Mouse (Mus musculus) layer of hippocampus, postnatal 14 days (tissue): ENCODE data around the gene Zzz3. TPM values are rescaled to one million over a fixed set of nuclear protein-coding genes. Genes with fewer than 3 reads are reported as not detected.

Experiments
- DNase-seq, 2 experiments: peaks; one replicate each; pipeline ENCODE4 v3.0.0; 2021 to 2022; ENCODE audit warnings: low spot score in 2 of 2, mixed read lengths in 1 of 2
- total RNA-seq, 2 experiments: library from RNA; stranded (reverse); gene quantifications; 2 replicates each; pipeline ENCODE4 v1.2.3; 2021

Zzz3 gene
- total RNA-seq, 2 experiments from 2014 or later, result 34.8 to 37.3 TPM

GRCm38 (mm10) chr3:152494667-152495360, 99.5 kb downstream of the Zzz3 start:
- no peak for DNase-seq

DNA sequence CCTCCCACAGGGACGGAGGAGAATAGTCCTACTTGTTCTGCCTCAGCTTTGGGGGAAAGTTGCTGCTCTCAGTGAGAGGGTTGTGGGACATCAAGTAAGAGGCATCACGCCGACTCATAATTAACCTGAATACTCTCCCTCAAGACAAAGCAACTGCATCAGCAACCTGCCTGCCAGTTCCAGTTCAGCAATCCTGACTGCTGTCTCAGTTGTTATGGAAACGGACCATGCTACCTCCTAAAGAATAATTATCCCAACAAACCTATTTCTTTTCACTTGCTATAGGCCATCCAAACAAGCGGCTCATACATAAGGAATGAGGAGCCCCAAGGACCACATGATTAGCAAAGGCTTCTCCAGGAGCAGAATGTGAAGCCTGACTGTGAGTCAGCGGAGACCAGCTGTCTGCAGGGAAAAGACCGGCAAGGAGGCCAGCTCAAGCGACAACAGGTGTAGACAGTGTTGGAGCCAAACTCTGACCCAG, 100.2 kb downstream of the Zzz3 start:
- no peak for DNase-seq

- DNase-seq, result no peak
Measured at GRCm38 (mm10) chr3:152497084-152497483, 101.8 kb downstream of the Zzz3 start.

GRCm38 (mm10) chr3:152497842-152498241, 102.6 kb downstream of the Zzz3 start:
- no peak for DNase-seq

- DNase-seq, result no peak
Measured at GRCm38 (mm10) chr3:152498968-152499696, 103.9 kb downstream of the Zzz3 start.

DNA sequence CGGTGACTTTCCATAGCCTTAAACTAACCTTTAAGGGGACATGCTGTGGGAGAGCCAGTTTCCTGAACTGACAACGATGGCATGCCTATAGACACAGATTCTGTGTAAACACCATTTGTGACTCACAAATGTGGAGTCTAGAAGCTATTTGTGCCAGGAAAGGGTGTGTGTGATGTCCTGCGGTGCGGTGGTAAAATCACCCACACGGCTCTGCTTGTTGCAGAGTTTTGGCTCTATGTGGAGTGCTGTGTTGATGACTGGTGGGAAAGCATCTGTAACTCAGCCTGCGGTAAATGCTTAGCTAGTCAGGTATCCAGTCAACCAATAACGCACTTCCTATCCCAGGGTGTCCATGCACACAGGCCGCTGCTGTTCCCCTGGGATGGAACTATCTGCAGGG, 112.6 kb downstream of the Zzz3 start:
- no peak for DNase-seq

GRCm38 (mm10) chr3:152508419-152508993, 113.2 kb downstream of the Zzz3 start:
- no peak for DNase-seq

GRCm38 (mm10) chr3:152509268-152509667, 114.0 kb downstream of the Zzz3 start:
- DNase-seq, result no peak

Other genes with a start within 250 kb of the Zzz3 start
- gene Gipc2, start 229.2 kb upstream of the Zzz3 start, total RNA-seq, result 1 to 10 TPM; 1.4 to 3.0 TPM
- 10 to 100 TPM; 52.9 to 54.0 TPM for gene Dnajb4, start 185.2 kb upstream of the Zzz3 start, total RNA-seq
- gene Fubp1, start 185.1 kb upstream of the Zzz3 start, total RNA-seq, result 100 to 1,000 TPM; 119 to 133 TPM
- gene Nexn, start 129.1 kb upstream of the Zzz3 start, total RNA-seq, result 1 to 10 TPM; 1.5 to 4.7 TPM
- 10 to 100 TPM; 80.6 to 85.6 TPM for gene Miga1, start 55.1 kb upstream of the Zzz3 start, total RNA-seq
- gene Usp33, start 49.0 kb upstream of the Zzz3 start, total RNA-seq, result 100 to 1,000 TPM; 110 to 112 TPM